Mouse (Mus musculus): ENCODE measurements around the gene Pcdh10. TPM values are rescaled to one million over a fixed set of nuclear protein-coding genes. Genes with fewer than 3 reads are reported as not detected.

Pcdh10 gene
- 0.02 TPM in 1 of 2 replicates, not detected in the other for polyA plus RNA-seq (2012; ENCODE audit: low replicate concordance)

DNA sequence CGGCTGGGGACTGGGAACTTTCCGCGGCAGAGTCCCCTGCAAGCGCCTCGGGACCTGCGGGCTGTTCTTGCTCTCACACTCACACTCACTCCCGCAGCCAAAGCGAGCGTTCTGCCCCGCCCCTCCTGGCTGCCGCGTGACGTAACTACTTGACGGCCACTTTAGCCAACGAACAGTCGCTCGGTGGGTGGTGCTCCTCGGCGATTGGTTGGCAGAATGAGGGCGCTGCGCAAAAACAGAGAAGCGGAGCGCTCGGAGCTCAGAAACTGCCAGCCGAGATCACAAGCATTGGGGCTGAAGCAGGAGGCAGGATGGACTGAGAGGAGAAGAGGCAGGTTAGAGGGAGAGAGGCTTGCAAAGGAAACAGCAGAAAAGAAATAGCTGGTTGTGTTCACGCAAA lies at the start of gene Pcdh10:
Gene Pcdh10 (plus strand): TSS at position 254 of the 400 bp plus-strand sequence.

